In the genomic region with DNA sequence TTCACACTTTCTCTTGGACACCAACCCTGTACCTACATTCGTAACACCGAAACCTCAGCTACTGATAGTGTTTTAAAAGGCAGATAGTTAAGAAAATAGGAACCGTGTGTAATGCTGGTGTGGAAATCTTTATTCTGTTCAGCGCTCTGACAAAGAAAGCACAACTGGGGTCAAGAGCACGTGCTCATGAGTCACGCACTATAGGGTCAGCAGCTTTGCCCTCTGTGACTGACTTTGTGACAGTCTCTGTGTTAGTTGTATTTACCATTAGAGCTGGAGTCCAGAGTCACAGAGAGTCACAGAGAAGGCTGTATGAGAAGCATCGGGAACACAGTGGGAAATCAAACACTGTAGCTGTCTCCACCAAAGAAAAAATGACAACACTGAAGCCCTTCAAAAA, we compare ENCODE assay signal across 31 mouse cellular contexts. TPM values are rescaled to one million over a fixed set of nuclear protein-coding genes. Genes with fewer than 3 reads are reported as not detected.
DNase-seq lines count a peak whose midpoint lies in the region; ATAC-seq and TF ChIP-seq lines count a peak whose summit lies in the region.
"Had no signal": no experiment of that assay in that cellular context is flagged by ENCODE, and none has a peak within 500 bp of the region (broad histone marks: within the 10 kb centered on the region; RNA-seq: fewer than 3 reads in every experiment).

No protein-coding gene starts in this region.

- no peak for TF ChIP-seq POLR2A in embryonic fibroblast, embryonic 13.5 days (IDR thresholded peaks at IDR 0.05; ENCODE audit: low read depth, low read length)
- no peak for TF ChIP-seq POLR2A in myocyte (IDR thresholded peaks at IDR 0.05; ENCODE audit: insufficient read length, low read depth)

- no peaks in the 10 kb centered on the region for H3K27me3 ChIP-seq in liver, postnatal 0 days (ENCODE audit: insufficient read depth, low read length)
- H3K27me3 ChIP-seq in liver, embryonic 11.5 days (replicated peaks; ENCODE audit: control insufficient read depth, insufficient read depth, low read length) = no peaks in the 10 kb centered on the region; the same call in 1 of the 2 replicates
- no peaks in the 10 kb centered on the region for H3K27me3 ChIP-seq in C2C12 (ENCODE audit: control insufficient read depth, insufficient read depth, insufficient read length)
- H3K27me3 ChIP-seq in myocyte (ENCODE audit: control insufficient read depth, insufficient read depth, insufficient read length) = no peaks in the 10 kb centered on the region
- H3K27me3 ChIP-seq in kidney, embryonic 15.5 days = peaks cover 18% of the 10 kb centered on the region
- H3K27me3 ChIP-seq: embryonic facial prominence, embryonic 13.5 days; forebrain, embryonic 13.5 days; heart, embryonic 12.5 days; hindbrain, embryonic 13.5 days; intestine, embryonic 15.5 days had no signal

- TF ChIP-seq EP300 in liver, postnatal 0 days (IDR thresholded peaks at IDR 0.05; ENCODE audit: low read depth) = no peak

- no peak overlapping the region for H3K27ac ChIP-seq in liver, postnatal 0 days (ENCODE audit: low read depth)
- no peak overlapping the region for H3K27ac ChIP-seq in liver, embryonic 11.5 days (ENCODE audit: low read depth, low read length)
- H3K27ac ChIP-seq in embryonic fibroblast, embryonic 13.5 days (ENCODE audit: insufficient read depth, low read length) = peak overlapping the region; percentile 67
- H3K27ac ChIP-seq in kidney, embryonic 15.5 days = no peak overlapping the region
- H3K27ac ChIP-seq: embryonic facial prominence, embryonic 13.5 days; forebrain, embryonic 10.5 days; forebrain, embryonic 13.5 days; gastrocnemius, adult 2 months; heart, embryonic 15.5 days; hindbrain, embryonic 10.5 days; hindbrain, embryonic 13.5 days; intestine, embryonic 15.5 days had no signal

- no peak overlapping the region for H3K4me3 ChIP-seq in liver, postnatal 0 days (ENCODE audit: low read depth, low read length)
- H3K4me3 ChIP-seq in liver, embryonic 11.5 days (ENCODE audit: low read depth, low read length) = no peak overlapping the region
- H3K4me3 ChIP-seq in C2C12 (ENCODE audit: insufficient read depth, poor library complexity, severe bottlenecking) (no peak overlapping the region), myocyte (no peak overlapping the region)
- no peak overlapping the region for H3K4me3 ChIP-seq in embryonic fibroblast, embryonic 13.5 days (ENCODE audit: insufficient read depth, low read length)
- H3K4me3 ChIP-seq in kidney, embryonic 15.5 days (replicated peaks) = no peak overlapping the region
- H3K4me3 ChIP-seq: embryonic facial prominence, embryonic 13.5 days; forebrain, embryonic 10.5 days; forebrain, embryonic 13.5 days; gastrocnemius, adult 2 months; heart, embryonic 12.5 days; heart, embryonic 15.5 days; hindbrain, embryonic 10.5 days; hindbrain, embryonic 13.5 days; intestine, embryonic 15.5 days had no signal

- intact Hi-C loops in gastrocnemius, postnatal 14 days (cut with DNase I; ENCODE audit: low total_unique reads) = no loop called here

- H3K36me3 ChIP-seq in liver, postnatal 0 days (replicated peaks; ENCODE audit: insufficient read depth, low read length) = no peaks in the 10 kb centered on the region
- no peaks in the 10 kb centered on the region for H3K36me3 ChIP-seq in liver, embryonic 11.5 days (ENCODE audit: control insufficient read depth, insufficient read depth, low read length)
- H3K36me3 ChIP-seq in C2C12 (ENCODE audit: control insufficient read depth, insufficient read depth) (no peaks in the 10 kb centered on the region), myocyte (ENCODE audit: control insufficient read depth, insufficient read depth) (no peaks in the 10 kb centered on the region)
- H3K36me3 ChIP-seq in kidney, embryonic 15.5 days = no peaks in the 10 kb centered on the region
- H3K36me3 ChIP-seq: embryonic facial prominence, embryonic 13.5 days; forebrain, embryonic 10.5 days; heart, embryonic 12.5 days; heart, embryonic 15.5 days; hindbrain, embryonic 10.5 days; hindbrain, embryonic 13.5 days; intestine, embryonic 15.5 days had no signal

- no peak for TF ChIP-seq CTCF in liver, postnatal 0 days (IDR thresholded peaks at IDR 0.05; ENCODE audit: low read depth)
- TF ChIP-seq CTCF in C2C12 (IDR thresholded peaks at IDR 0.05; ENCODE audit: control insufficient read depth, insufficient read depth, insufficient read length) = no peak
- TF ChIP-seq CTCF in embryonic fibroblast, embryonic 13.5 days (IDR thresholded peaks at IDR 0.05; ENCODE audit: borderline replicate concordance, insufficient read depth, low read length) = no peak

- H3K79me3 ChIP-seq in C2C12 (ENCODE audit: low read depth) = no peaks in the 10 kb centered on the region

- H3K79me2 ChIP-seq in C2C12 (ENCODE audit: control insufficient read depth, insufficient read depth) (no peaks in the 10 kb centered on the region), myocyte (ENCODE audit: control insufficient read depth, insufficient read depth) (no peaks in the 10 kb centered on the region)

- peaks cover 13% of the 10 kb centered on the region; the same call in 1 of the 2 replicates for H3K4me1 ChIP-seq in liver, postnatal 0 days (ENCODE audit: insufficient read depth)
- no peaks in the 10 kb centered on the region; the same call in 1 of the 2 replicates for H3K4me1 ChIP-seq in liver, embryonic 11.5 days (replicated peaks; ENCODE audit: control insufficient read depth, insufficient read depth, low read length)
- peaks cover 25% of the 10 kb centered on the region for H3K4me1 ChIP-seq in embryonic fibroblast, embryonic 13.5 days (ENCODE audit: control insufficient read depth, insufficient read depth, low read length)
- H3K4me1 ChIP-seq in kidney, embryonic 15.5 days = peaks cover 18% of the 10 kb centered on the region; the same call in 1 of the 2 replicates

- WGBS in liver, postnatal 0 days (ENCODE audit: insufficient replicate concordance) = 50% methylated on average over 7 of the region's 7 CpGs
- 80% methylated on average over 7 of the region's 7 CpGs for WGBS in liver, embryonic 11.5 days
- 75% methylated on average over 7 of the region's 7 CpGs for WGBS in kidney, embryonic 15.5 days

- no peak overlapping the region for H3K9ac ChIP-seq in liver, postnatal 0 days (replicated peaks)
- no peak overlapping the region for H3K9ac ChIP-seq in liver, embryonic 11.5 days (ENCODE audit: low read depth, low read length)
- H3K9ac ChIP-seq in kidney, embryonic 15.5 days = no peak overlapping the region
- H3K9ac ChIP-seq: embryonic facial prominence, embryonic 13.5 days; forebrain, embryonic 13.5 days; heart, embryonic 12.5 days; heart, embryonic 15.5 days; hindbrain, embryonic 13.5 days; intestine, embryonic 15.5 days had no signal

- H3K9me3 ChIP-seq in liver, postnatal 0 days (ENCODE audit: low read length) = no peaks in the 10 kb centered on the region
- H3K9me3 ChIP-seq in liver, embryonic 11.5 days (ENCODE audit: control insufficient read depth, low read length) = no peaks in the 10 kb centered on the region
- H3K9me3 ChIP-seq in kidney, embryonic 15.5 days (replicated peaks) = no peaks in the 10 kb centered on the region
- H3K9me3 ChIP-seq: embryonic facial prominence, embryonic 13.5 days; forebrain, embryonic 10.5 days; forebrain, embryonic 13.5 days; heart, embryonic 12.5 days; heart, embryonic 15.5 days; hindbrain, embryonic 10.5 days; hindbrain, embryonic 13.5 days; intestine, embryonic 15.5 days had no signal

- ATAC-seq in liver, postnatal 0 days = peak; percentile 77
- no peak for ATAC-seq in liver, embryonic 11.5 days (replicated peaks; ENCODE audit: low FRiP score)
- ATAC-seq in frontal cortex, adult (ENCODE audit: low TSS enrichment) = no peak
- no peak for ATAC-seq in kidney, embryonic 15.5 days (replicated peaks; ENCODE audit: low FRiP score)
- ATAC-seq: activated CD4-positive, CD25-positive, alpha-beta regulatory T cell, adult 4 months; forebrain, embryonic 13.5 days; forebrain, embryonic 16.5 days; hindbrain, embryonic 16.5 days; intestine, embryonic 15.5 days had no signal

- H3ac ChIP-seq in C2C12 (ENCODE audit: control insufficient read depth, insufficient read length, low read depth) (no peak overlapping the region), myocyte (ENCODE audit: control insufficient read depth, insufficient read length) (no peak overlapping the region)

- no peak for DNase-seq in liver, postnatal 0 days
- DNase-seq in liver, embryonic 11.5 days (ENCODE audit: low spot score) = no peak
- DNase-seq in gastrocnemius, postnatal 14 days = no peak
- DNase-seq: adrenal gland, adult 8-10 months; adrenal gland, postnatal 25 days; B cell, adult 2 months; cerebellum, adult 18-20 months; cerebellum, adult 9-11 months; cerebellum, postnatal 25 days; gastrocnemius, adult 2 months; gastrocnemius, postnatal 25 days; heart, postnatal 36 days had no signal

- no peak overlapping the region for H3K4me2 ChIP-seq in liver, postnatal 0 days (ENCODE audit: low read depth, low read length)
- no peak overlapping the region for H3K4me2 ChIP-seq in liver, embryonic 11.5 days
- peak overlapping the region; percentile 54 for H3K4me2 ChIP-seq in myocyte (ENCODE audit: low read depth)
- no peak overlapping the region for H3K4me2 ChIP-seq in kidney, embryonic 15.5 days
- H3K4me2 ChIP-seq: embryonic facial prominence, embryonic 13.5 days; forebrain, embryonic 13.5 days; heart, embryonic 12.5 days; heart, embryonic 15.5 days; hindbrain, embryonic 13.5 days; intestine, embryonic 15.5 days had no signal

TF ChIP-seq in C2C12, 6 proteins besides CTCF, POLR2A, EP300 and RAD21 (continues in another document):
- TF ChIP-seq MYOD1 (IDR thresholded peaks at IDR 0.05; ENCODE audit: control insufficient read depth, insufficient read length, low read depth) = peak; percentile 20

TF ChIP-seq in myocyte, 11 proteins besides CTCF, POLR2A, EP300 and RAD21 (continues in another document):
- no peak for TF ChIP-seq CEBPB (IDR thresholded peaks at IDR 0.05; ENCODE audit: insufficient read depth, poor library complexity, severe bottlenecking)

RNA-seq across cellular contexts. Expression of a gene that starts 27.5 kb away (rescaled TPM):
- 0.06 and 0.13 TPM in 2 replicates for polyA plus RNA-seq in liver, postnatal 0 days (2015; fragmentation: Nextera tagmentation; extraction: Ambion mirVana)
- 0.44 and 0.45 TPM in 2 replicates for polyA plus RNA-seq in liver, embryonic 11.5 days (2014; fragmentation: Nextera tagmentation; extraction: Ambion mirVana)
- 0.20 TPM for polyA plus RNA-seq in C2C12 (2012; fragmentation: generic; extraction: Trizol)
- 0.18 and 0.79 TPM in 2 replicates for polyA plus RNA-seq in embryonic fibroblast, embryonic 13.5 days (2011; ENCODE audit: insufficient read length, low read depth, missing spikeins)
- 2.9 TPM for polyA plus RNA-seq in myocyte (2012; fragmentation: generic; extraction: Trizol)
- polyA plus RNA-seq in kidney, embryonic 15.5 days (2015; fragmentation: Nextera tagmentation; extraction: Ambion mirVana) = 0.05 and 0.10 TPM in 2 replicates
- total RNA-seq in gastrocnemius, postnatal 14 days (2021) = under 1 TPM in 1 of 2 experiments, not detected in 1; 0.12 TPM
- total RNA-seq: adrenal gland, postnatal 25 days; common myeloid progenitor, adult 5-6 weeks; heart, postnatal 36 days; MEL had no signal
- polyA plus RNA-seq: activated CD4-positive, CD25-positive, alpha-beta regulatory T cell, adult 4 months; CD4-positive, CD25-positive, alpha-beta regulatory T cell, adult 4 months; forebrain, embryonic 10.5 days; forebrain, embryonic 13.5 days; forebrain, embryonic 16.5 days; heart, embryonic 12.5 days; heart, embryonic 15.5 days; hindbrain, embryonic 16.5 days had no signal

RNA-seq across cellular contexts. Expression of a gene that starts 44.8 kb away (rescaled TPM):
- 18.3 and 21.6 TPM in 2 replicates for polyA plus RNA-seq in liver, postnatal 0 days (2015; fragmentation: Nextera tagmentation; extraction: Ambion mirVana)
- 41.8 and 46.2 TPM in 2 replicates for polyA plus RNA-seq in liver, embryonic 11.5 days (2014; fragmentation: Nextera tagmentation; extraction: Ambion mirVana)
- polyA plus RNA-seq in C2C12 (2012; fragmentation: generic; extraction: Trizol) (29.0 TPM), myocyte (2012; fragmentation: generic; extraction: Trizol) (16.4 TPM)
- polyA plus RNA-seq in embryonic fibroblast, embryonic 13.5 days (2011; ENCODE audit: insufficient read length, low read depth, missing spikeins) = 26.8 and 56.0 TPM in 2 replicates
- polyA plus RNA-seq in kidney, embryonic 15.5 days (2015; fragmentation: Nextera tagmentation; extraction: Ambion mirVana) = 43.3 and 45.1 TPM in 2 replicates
- total RNA-seq in gastrocnemius, postnatal 14 days (2021) = 1 to 10 TPM; 5.6 to 7.9 TPM
